Mouse (Mus musculus) small intestine, adult 2 months (tissue): ENCODE data around the gene Glb1l. TPM values are rescaled to one million over a fixed set of nuclear protein-coding genes. Genes with fewer than 3 reads are reported as not detected.

ENCODE experiments used
- H3K27ac ChIP-seq: fragments of 200-500 bp; 2 replicates; pipeline ENCODE4 v1.5.1; 2012; ENCODE audit warnings: low read depth, low read length, control low read depth, inconsistent platforms; ENCODE audit not compliant: insufficient read depth
- H3K27me3 ChIP-seq: fragments of 200-500 bp; 2 replicates; pipeline ENCODE4 v1.6.1; 2012; ENCODE audit warnings: mild to moderate bottlenecking, moderate library complexity, low read length, inconsistent platforms; ENCODE audit not compliant: control insufficient read depth, insufficient read depth
- H3K36me3 ChIP-seq: fragments of 200-500 bp; 2 replicates; pipeline ENCODE4 v1.6.1; 2012; ENCODE audit warnings: mild to moderate bottlenecking, low read length, control low read depth, inconsistent platforms; ENCODE audit not compliant: control insufficient read depth, insufficient read depth
- H3K4me1 ChIP-seq: fragments of 200-500 bp; 2 replicates; pipeline ENCODE4 v1.6.1; 2012; ENCODE audit warnings: low read length, inconsistent platforms, mixed read lengths; ENCODE audit not compliant: control insufficient read depth, insufficient read depth, insufficient read length
- H3K4me3 ChIP-seq: fragments of 200-500 bp; 2 replicates; pipeline ENCODE4 v1.5.1; 2012; ENCODE audit warnings: low read depth, mild to moderate bottlenecking, control low read depth, inconsistent platforms, low read length, moderate library complexity
- CTCF ChIP-seq: fragments of 200-500 bp; IDR thresholded peaks from 2 replicates; pipeline ENCODE4 v1.5.1; 2012; ENCODE audit warnings: low read depth, mild to moderate bottlenecking, control low read depth, inconsistent platforms, low read length, moderate library complexity, mixed read lengths; ENCODE audit not compliant: insufficient replicate concordance, insufficient read length; ENCODE audit errors: extremely low read depth
- POLR2A ChIP-seq: fragments of 200-500 bp; IDR thresholded peaks from 2 replicates; pipeline ENCODE4 v1.6.1; 2012; ENCODE audit warnings: low read depth, mild to moderate bottlenecking, control low read depth, inconsistent platforms, low read length, moderate library complexity
- WGBS: fragments of 180-500 bp; shearing (Covaris S2); methylation state at CpG from one replicate; pipeline ENCODE4 v1.1.7; 2018; 5-methylcytosine and 5-hydroxymethylcytosine counted together
- polyA plus RNA-seq: library from polyadenylated mRNA; depleted of rRNA; stranded (reverse); fragments of >200 nt; gene quantifications from 2 replicates; pipeline ENCODE4 v1.2.3, GENCODE M21; 2012; rRNA removed

Gene Glb1l
- polyA plus RNA-seq, 1 experiment = 1.1 TPM

GRCm38 (mm10) chr1:75159540-75160255 is 50.9 kb downstream of the Glb1l start:
- TF ChIP-seq CTCF (no peak), POLR2A (no peak)
- no peaks in the 10 kb centered on the region for H3K4me1 ChIP-seq
- no peaks in the 10 kb centered on the region for H3K36me3 ChIP-seq
- H3K4me3 ChIP-seq = no peak overlapping the region
- H3K27ac ChIP-seq = no peak overlapping the region
- 69% methylated on average over 5 of the region's 5 CpGs for WGBS
- H3K27me3 ChIP-seq = no peaks in the 10 kb centered on the region

- no peaks in the 10 kb centered on the region for H3K4me1 ChIP-seq
- TF ChIP-seq POLR2A (no peak), CTCF (no peak)
- H3K27me3 ChIP-seq = no peaks in the 10 kb centered on the region
- H3K4me3 ChIP-seq = no peak overlapping the region
- H3K36me3 ChIP-seq = no peaks in the 10 kb centered on the region
- H3K27ac ChIP-seq = no peak overlapping the region
Measured at GRCm38 (mm10) chr1:75158990-75159389, 51.6 kb downstream of the Glb1l start.

- Histone ChIP-seq H3K27ac (no peak overlapping the region), H3K4me1 (no peaks in the 10 kb centered on the region), H3K36me3 (no peaks in the 10 kb centered on the region), H3K4me3 (no peak overlapping the region), H3K27me3 (no peaks in the 10 kb centered on the region)
- TF ChIP-seq CTCF (no peak), POLR2A (no peak)
- WGBS = 39% methylated on average over 3 of the region's 3 CpGs
Measured at GRCm38 (mm10) chr1:75155837-75156236, 54.8 kb downstream of the Glb1l start.

GRCm38 (mm10) chr1:75148727-75149126 is 61.9 kb downstream of the Glb1l start:
- H3K4me1 ChIP-seq = no peaks in the 10 kb centered on the region
- WGBS = 84% methylated on average over 4 of the region's 4 CpGs
- H3K4me3 ChIP-seq = no peak overlapping the region
- H3K27ac ChIP-seq = no peak overlapping the region
- peaks cover 42% of the 10 kb centered on the region for H3K36me3 ChIP-seq
- TF ChIP-seq CTCF = no peak
- no peak for TF ChIP-seq POLR2A
- H3K27me3 ChIP-seq = no peaks in the 10 kb centered on the region

Other genes with a start within 250 kb of the Glb1l start
- 0.86 and 2.0 TPM in 2 replicates for gene Nhej1, start 85.6 kb downstream of the Glb1l start, polyA plus RNA-seq
- 1.2 TPM in 2 replicates for gene Slc23a3, start 76.9 kb downstream of the Glb1l start, polyA plus RNA-seq
- gene Cnppd1, start 68.1 kb downstream of the Glb1l start, polyA plus RNA-seq = 31.5 and 90.4 TPM in 2 replicates
- gene Retreg2, start 68.0 kb downstream of the Glb1l start, polyA plus RNA-seq = 47.4 and 113 TPM in 2 replicates
- 45.0 and 106 TPM in 2 replicates for gene Zfand2b, start 42.2 kb downstream of the Glb1l start, polyA plus RNA-seq
- gene Abcb6, start 30.4 kb downstream of the Glb1l start, polyA plus RNA-seq = 15.0 and 22.1 TPM in 2 replicates
- 5.5 and 16.2 TPM in 2 replicates for gene Ankzf1, start 18.7 kb downstream of the Glb1l start, polyA plus RNA-seq
- gene Atg9a, start 18.6 kb downstream of the Glb1l start, polyA plus RNA-seq = 48.3 and 148 TPM in 2 replicates
- gene Stk16, start within 50 bp of the Glb1l start, polyA plus RNA-seq = 147 and 193 TPM in 2 replicates
- 107 and 188 TPM in 2 replicates for gene Tuba4a, start 9.1 kb upstream of the Glb1l start, polyA plus RNA-seq
- not detected in 2 replicates for gene A630095N17Rik, start 21.3 kb upstream of the Glb1l start, polyA plus RNA-seq
- 13.3 and 21.3 TPM in 2 replicates for gene Dnajb2, start 25.6 kb upstream of the Glb1l start, polyA plus RNA-seq
- gene Ptprn, start 53.7 kb upstream of the Glb1l start, polyA plus RNA-seq = 2.8 and 6.2 TPM in 2 replicates
- gene Resp18, start 67.6 kb upstream of the Glb1l start, polyA plus RNA-seq = 1.8 and 6.2 TPM in 2 replicates
- 157 and 865 TPM in 2 replicates for gene Dnpep, start 107.2 kb upstream of the Glb1l start, polyA plus RNA-seq
- gene Des, start 149.5 kb upstream of the Glb1l start, polyA plus RNA-seq = 152 and 216 TPM in 2 replicates
- gene Speg, start 164.5 kb upstream of the Glb1l start, polyA plus RNA-seq = 21.5 and 23.2 TPM in 2 replicates
- gene Gmppa, start 225.1 kb upstream of the Glb1l start, polyA plus RNA-seq = 121 and 187 TPM in 2 replicates
- gene Asic4, start 239.6 kb upstream of the Glb1l start, polyA plus RNA-seq = 0.05 TPM in 1 of 2 replicates, not detected in the other